Mouse (Mus musculus) liver, embryonic 14.5 days (tissue): ENCODE results near the gene Paip2b. TPM values are rescaled to one million over a fixed set of nuclear protein-coding genes. Genes with fewer than 3 reads are reported as not detected.

Source experiments
- ATAC-seq: fragments of 200-750 bp; cut with Nextera tagmentation; 2 replicates; pipeline ENCODE4 v1.8.0; 2017; ENCODE audit warnings: moderate number of reproducible peaks, mild to moderate bottlenecking, moderate library complexity; ENCODE audit not compliant: insufficient read depth
- DNase-seq, 3 experiments: peaks; one replicate each; pipeline ENCODE4 v3.0.0-alpha.2; 2012 to 2013; ENCODE audit warnings: low read depth in 3 of 3, low spot score in 3 of 3
- H3K27ac ChIP-seq: fragments of 300-500 bp; sonication (generic); 2 replicates; pipeline ENCODE4 v1.5.1; 2014; ENCODE audit warnings: moderate library complexity, mild to moderate bottlenecking, control low read depth, inconsistent platforms
- H3K27me3 ChIP-seq: fragments of 300-500 bp; sonication (generic); 2 replicates; pipeline ENCODE4 v1.6.1; 2014; ENCODE audit warnings: mild to moderate bottlenecking, low read length, moderate library complexity; ENCODE audit not compliant: control insufficient read depth, insufficient read depth
- H3K36me3 ChIP-seq: fragments of 300-500 bp; sonication (generic); replicated peaks from 2 replicates; pipeline ENCODE4 v1.6.1; 2014; ENCODE audit warnings: low read depth; ENCODE audit not compliant: control insufficient read depth, insufficient read depth
- H3K4me1 ChIP-seq, 2 experiments: fragments of 200-500 bp in 1 of 2; fragments of 300-500 bp in 1 of 2; sonication (generic) in 1 of 2; replicated peaks; 2 replicates each; pipeline ENCODE4 v1.6.1; 2012 to 2014; ENCODE audit warnings: antibody characterized with exemption in 1 of 2, inconsistent platforms in 1 of 2, low read length in 1 of 2; ENCODE audit not compliant: control insufficient read depth in 2 of 2, insufficient read depth in 2 of 2
- H3K4me2 ChIP-seq: fragments of 300-500 bp; sonication (generic); 2 replicates; pipeline ENCODE4 v1.6.1; 2014; ENCODE audit warnings: low read depth, mild to moderate bottlenecking, control low read depth, moderate library complexity
- H3K4me3 ChIP-seq, 2 experiments: fragments of 200-500 bp in 1 of 2; fragments of 300-500 bp in 1 of 2; sonication (generic) in 1 of 2; 2 replicates each; pipeline ENCODE4 v1.5.1; 2012 to 2014; ENCODE audit warnings: low read depth in 2 of 2, low read length in 2 of 2, mild to moderate bottlenecking in 2 of 2, control low read depth in 1 of 2, inconsistent platforms in 1 of 2, moderate library complexity in 1 of 2; ENCODE audit not compliant: insufficient read depth in 1 of 2
- H3K9ac ChIP-seq: fragments of 300-500 bp; sonication (generic); replicated peaks from 2 replicates; pipeline ENCODE4 v1.6.1; 2014; ENCODE audit warnings: mild to moderate bottlenecking, control low read depth, moderate library complexity
- H3K9me3 ChIP-seq: fragments of 300-500 bp; sonication (generic); 2 replicates; pipeline ENCODE4 v1.6.1; 2016; ENCODE audit warnings: low read length, mixed read lengths; ENCODE audit not compliant: control insufficient read depth
- CTCF ChIP-seq: IDR thresholded peaks from 2 replicates; pipeline ENCODE4 v1.5.1; 2016; ENCODE audit warnings: antibody characterized with exemption, low read depth, control low read depth
- EP300 ChIP-seq: IDR thresholded peaks from 2 replicates; pipeline ENCODE4 v1.6.1; 2016; ENCODE audit warnings: antibody characterized with exemption, low read depth
- WGBS: fragments of 180-500 bp; shearing (Covaris S2); extraction: QIAGEN DNeasy Blood & Tissue Kit; methylation state at CpG from one replicate; pipeline ENCODE4 v1.1.7; 2014; ENCODE audit not compliant: insufficient replicate concordance; 5-methylcytosine and 5-hydroxymethylcytosine counted together
- polyA plus RNA-seq, 2 experiments: library from polyadenylated mRNA; depleted of rRNA in 1 of 2; stranded (reverse) in 1 of 2; unstranded in 1 of 2; fragments of >200 nt; fragmentation: Nextera tagmentation in 1 of 2; extraction: Ambion mirVana in 1 of 2; gene quantifications; 2 replicates each; pipeline versions ENCODE4 v1.2.1 to v1.2.3; 2012 to 2014

Gene Paip2b
- polyA plus RNA-seq, 2 experiments: 3.5 to 5.6 TPM

DNA sequence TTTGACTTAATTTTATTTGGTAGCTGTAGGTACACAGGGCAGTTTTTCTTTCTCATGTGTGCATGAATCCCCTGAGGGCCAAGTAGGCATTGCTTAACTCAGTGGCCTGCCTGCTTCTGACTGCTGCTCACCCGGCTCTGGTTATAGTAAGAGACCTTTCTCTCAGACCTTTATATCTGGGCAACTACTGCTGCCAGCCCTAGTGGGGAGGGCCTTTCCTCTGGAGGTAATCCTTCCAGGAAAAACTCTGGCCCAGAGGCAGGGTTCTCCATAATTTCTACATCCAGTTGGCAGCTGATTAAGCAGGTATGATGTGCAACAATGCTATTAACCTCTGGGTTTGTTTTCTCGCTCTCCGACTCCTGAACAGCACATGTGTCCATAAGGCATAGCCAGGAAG, 28.7 kb downstream of the Paip2b start:
- WGBS: 78% methylated on average over 3 of the region's 3 CpGs

DNA sequence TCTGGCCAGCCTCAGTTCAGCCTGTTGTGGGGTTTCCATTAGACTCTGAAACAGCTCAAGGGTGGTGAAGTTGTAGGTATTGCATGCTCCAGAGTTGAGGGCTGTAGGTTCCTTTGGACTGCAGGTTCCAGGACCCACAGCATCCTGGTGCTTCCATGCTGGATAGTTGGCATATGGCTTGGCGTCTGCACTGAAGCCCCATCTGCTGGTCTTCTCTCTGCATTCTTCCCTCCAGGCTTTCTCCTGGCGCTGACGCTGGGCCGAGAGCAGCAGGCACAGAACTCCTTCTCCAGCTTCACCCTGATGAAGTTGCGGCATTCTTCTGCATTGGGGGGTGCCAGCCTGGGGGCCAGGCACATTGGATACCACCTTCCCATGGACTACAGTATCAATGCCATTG, 29.5 kb downstream of the Paip2b start:
- Histone ChIP-seq H3K27ac (no peak overlapping the region), H3K9me3 (no peaks in the 10 kb centered on the region), H3K9ac (no peak overlapping the region), H3K36me3 (no peaks in the 10 kb centered on the region), H3K4me2 (no peak overlapping the region), H3K27me3 (no peaks in the 10 kb centered on the region), H3K4me1 (no peaks in the 10 kb centered on the region), H3K4me3 (no peak overlapping the region)
- no peak for TF ChIP-seq CTCF
- no peak for TF ChIP-seq EP300
- ATAC-seq (no peak), DNase-seq (no peak)
- 71% methylated on average over 5 of the region's 5 CpGs for WGBS

More for the DNA sequence above, 28.7 kb downstream of the Paip2b start:
- TF ChIP-seq EP300 (no peak), CTCF (no peak)
- Histone ChIP-seq H3K27ac (no peak overlapping the region), H3K9ac (no peak overlapping the region), H3K27me3 (no peaks in the 10 kb centered on the region), H3K4me2 (no peak overlapping the region), H3K9me3 (no peaks in the 10 kb centered on the region), H3K4me3 (no peak overlapping the region), H3K36me3 (no peaks in the 10 kb centered on the region), H3K4me1 (no peaks in the 10 kb centered on the region)
- no peak for ATAC-seq
- DNase-seq: no peak

DNA sequence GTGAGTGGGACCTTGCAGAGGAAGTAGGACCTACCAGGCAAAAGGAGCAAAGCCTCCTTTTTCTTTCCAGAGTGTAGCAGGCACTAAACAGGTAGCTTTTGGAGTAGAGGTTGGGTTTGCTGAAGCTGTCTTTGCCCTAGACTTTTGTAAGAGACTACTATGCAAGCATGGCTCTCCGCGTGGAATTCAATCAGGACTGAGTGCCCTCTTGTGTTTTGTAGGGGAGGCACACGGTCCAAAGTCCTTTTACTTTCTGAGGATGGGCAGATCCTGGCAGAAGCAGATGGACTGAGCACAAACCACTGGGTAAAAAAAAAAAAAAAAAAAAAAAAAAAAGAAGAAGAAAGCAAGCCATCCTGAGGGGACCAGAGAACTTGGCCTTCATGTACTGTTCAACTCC, 34.9 kb downstream of the Paip2b start:
- 54% methylated on average over 3 of the region's 3 CpGs for WGBS
- no peak for DNase-seq

DNA sequence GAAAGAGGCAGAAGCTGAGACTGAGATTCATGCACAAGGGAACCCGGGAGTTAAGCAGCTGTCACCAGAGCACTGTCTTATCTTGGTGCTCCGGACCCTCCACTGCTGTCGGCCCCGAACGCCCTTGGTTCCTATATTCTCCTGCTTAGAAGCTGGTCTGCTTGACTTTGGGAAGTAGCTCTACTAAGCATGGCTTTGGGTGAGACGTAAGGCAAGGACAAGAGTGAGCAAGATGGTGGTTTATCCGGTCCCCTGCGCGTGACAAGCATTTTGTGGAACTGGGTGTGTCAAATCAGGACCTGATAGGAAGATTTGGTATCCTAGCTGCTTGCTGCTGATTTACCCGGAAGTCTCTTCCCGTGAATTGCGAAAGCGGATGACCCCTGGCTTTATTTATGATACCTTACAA, 36.0 kb downstream of the Paip2b start:
- peak; percentile 34 to 39 (median 36) for DNase-seq
- ATAC-seq: peak; percentile 4; the same call in 1 of the 2 replicates

More for the DNA sequence above, 34.9 kb downstream of the Paip2b start:
- Histone ChIP-seq H3K4me3 (no peak overlapping the region), H3K4me2 (no peak overlapping the region), H3K27me3 (no peaks in the 10 kb centered on the region), H3K4me1 (peaks cover 10 to 12% of the 10 kb centered on the region in 2 experiments), H3K9ac (no peak overlapping the region), H3K27ac (no peak overlapping the region), H3K9me3 (no peaks in the 10 kb centered on the region), H3K36me3 (no peaks in the 10 kb centered on the region)
- no peak for ATAC-seq
- TF ChIP-seq EP300 (no peak), CTCF (no peak)

DNA sequence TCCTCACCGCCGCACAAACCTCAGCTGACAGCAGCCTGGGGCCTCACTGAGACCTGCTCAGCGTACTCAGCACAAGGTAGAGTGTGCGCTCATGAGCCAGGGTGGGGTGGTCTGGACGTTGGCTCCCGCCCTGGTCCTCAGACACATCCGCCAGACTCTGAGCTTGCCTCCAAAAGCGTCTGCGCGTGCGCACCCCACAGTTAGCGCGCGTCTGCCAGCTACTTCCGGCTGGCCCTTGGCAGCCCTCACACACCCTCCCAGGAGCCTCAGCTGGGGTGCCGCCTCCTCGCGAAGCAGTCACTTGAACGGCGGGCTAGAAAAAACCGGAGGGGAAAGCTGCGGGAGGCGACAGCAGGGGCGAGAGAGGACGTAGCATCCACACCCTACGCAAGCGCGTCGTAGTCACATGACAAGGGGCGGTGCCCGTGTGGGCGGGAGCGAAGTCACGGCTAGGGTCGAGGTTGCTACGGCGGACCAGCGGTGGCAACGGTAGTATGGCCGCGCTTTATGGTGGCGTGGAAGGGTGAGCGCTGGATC, 36.7 kb downstream of the Paip2b start, which contains the start of gene Nagk:
Gene Nagk, plus strand, starts transcription at position 223 of the 537 bp plus-strand sequence.
- TF ChIP-seq CTCF: no peak
- TF ChIP-seq EP300: no peak
- Histone ChIP-seq H3K4me3 (peak within 1 kb of the TSS; percentile 67 to 77), H3K36me3 (no peaks in the 10 kb centered on the region), H3K27ac (peak within 1 kb of the TSS; percentile 94), H3K27me3 (no peaks in the 10 kb centered on the region), H3K9me3 (no peaks in the 10 kb centered on the region), H3K9ac (peak within 1 kb of the TSS; percentile 78), H3K4me1 (peaks cover 12% of the 10 kb centered on the region in 2 experiments), H3K4me2 (peak within 1 kb of the TSS; percentile 97)
- peak; percentile 82 to 84 (median 84) for DNase-seq
- ATAC-seq: peak; percentile 92
- WGBS: under 1% methylated on average over 43 of the region's 43 CpGs

More for the DNA sequence above, 36.0 kb downstream of the Paip2b start:
- no peaks in the 10 kb centered on the region for H3K36me3 ChIP-seq
- 1% methylated on average over 13 of the region's 13 CpGs for WGBS
- peak overlapping the region; percentile 97 for H3K4me2 ChIP-seq
- TF ChIP-seq CTCF (no peak), EP300 (no peak)
- peak overlapping the region; percentile 78 for H3K9ac ChIP-seq
- H3K4me1 ChIP-seq: peaks cover 12% of the 10 kb centered on the region in 2 experiments
- no peaks in the 10 kb centered on the region for H3K27me3 ChIP-seq
- H3K4me3 ChIP-seq: peak overlapping the region; percentile 67 to 77
- H3K9me3 ChIP-seq: no peaks in the 10 kb centered on the region
- H3K27ac ChIP-seq: peak overlapping the region; percentile 94
